Mouse (Mus musculus) midbrain, postnatal 0 days (tissue): ENCODE results near the gene Tmeff2. TPM values are rescaled to one million over a fixed set of nuclear protein-coding genes. Genes with fewer than 3 reads are reported as not detected.

Source experiments
- ATAC-seq: fragments of 200-750 bp; cut with Nextera tagmentation; 2 replicates; pipeline ENCODE4 v1.8.0; 2017; ENCODE audit warnings: moderate number of reproducible peaks, mild to moderate bottlenecking, moderate TSS enrichment, moderate library complexity; ENCODE audit not compliant: low FRiP score
- DNase-seq: peaks from one replicate; pipeline ENCODE4 v3.0.0-alpha.2; 2015; ENCODE audit warnings: low spot score
- H3K27ac ChIP-seq: fragments of 300-500 bp; sonication (generic); 2 replicates; pipeline ENCODE4 v1.5.1; 2014; ENCODE audit warnings: low read depth, mild to moderate bottlenecking, low read length, mixed read lengths
- H3K27me3 ChIP-seq: fragments of 300-500 bp; sonication (generic); 2 replicates; pipeline ENCODE4 v1.6.1; 2014; ENCODE audit warnings: low read length, control low read depth, mixed read lengths; ENCODE audit not compliant: insufficient read depth
- H3K36me3 ChIP-seq: fragments of 300-500 bp; sonication (generic); 2 replicates; pipeline ENCODE4 v1.6.1; 2014; ENCODE audit warnings: low read length, control low read depth, mixed read lengths; ENCODE audit not compliant: insufficient read depth
- H3K4me1 ChIP-seq: fragments of 300-500 bp; sonication (generic); 2 replicates; pipeline ENCODE4 v1.6.1; 2014; ENCODE audit warnings: mild to moderate bottlenecking, control low read depth, antibody characterized with exemption, low read length, mixed read lengths; ENCODE audit not compliant: insufficient read depth
- H3K4me2 ChIP-seq: fragments of 300-500 bp; sonication (generic); 2 replicates; pipeline ENCODE4 v1.6.1; 2014; ENCODE audit warnings: low read depth, mild to moderate bottlenecking, low read length, mixed read lengths; ENCODE audit not compliant: poor library complexity, severe bottlenecking
- H3K4me3 ChIP-seq: fragments of 300-500 bp; sonication (generic); 2 replicates; pipeline ENCODE4 v1.5.1; 2014; ENCODE audit warnings: low read depth, mild to moderate bottlenecking, low read length, moderate library complexity
- H3K9ac ChIP-seq: fragments of 300-500 bp; sonication (generic); replicated peaks from 2 replicates; pipeline ENCODE4 v1.6.1; 2014; ENCODE audit warnings: mild to moderate bottlenecking, low read length, moderate library complexity, mixed read lengths; ENCODE audit not compliant: poor library complexity, severe bottlenecking
- H3K9me3 ChIP-seq: fragments of 300-500 bp; sonication (generic); 2 replicates; pipeline ENCODE4 v1.6.1; 2016; ENCODE audit warnings: low read length, control low read depth
- CTCF ChIP-seq: IDR thresholded peaks from 2 replicates; pipeline ENCODE4 v1.5.1; 2016; ENCODE audit warnings: antibody characterized with exemption, mild to moderate bottlenecking
- WGBS: fragments of 180-500 bp; shearing (Covaris S2); extraction: QIAGEN DNeasy Blood & Tissue Kit; methylation state at CpG from one replicate; pipeline ENCODE4 v1.1.7; 2014; 5-methylcytosine and 5-hydroxymethylcytosine counted together
- polyA plus RNA-seq: library from polyadenylated mRNA; unstranded; fragments of >200 nt; fragmentation: Nextera tagmentation; extraction: Ambion mirVana; gene quantifications from 2 replicates; pipeline ENCODE4 v1.2.1, GENCODE M21; 2015
- total RNA-seq: library from RNA; depleted of rRNA; stranded (reverse); fragments of >200 nt; gene quantifications from 2 replicates; pipeline ENCODE4 v1.2.3, GENCODE M21; 2014

Gene Tmeff2
- total and polyA plus RNA-seq, 2 experiments from 2014 or later, result 49.3 to 80.1 TPM

- TF ChIP-seq CTCF, result no peak
- H3K4me3 ChIP-seq, result no peak overlapping the region
- H3K27me3 ChIP-seq, result no peaks in the 10 kb centered on the region
- ATAC-seq, result no peak
- no peak for DNase-seq
- 40% methylated on average over 10 of the region's 10 CpGs for WGBS
- no peak overlapping the region for H3K27ac ChIP-seq
- H3K36me3 ChIP-seq, result no peaks in the 10 kb centered on the region
- H3K4me2 ChIP-seq, result no peak overlapping the region
- H3K9ac ChIP-seq, result no peak overlapping the region
- no peaks in the 10 kb centered on the region for H3K4me1 ChIP-seq
- H3K9me3 ChIP-seq, result no peaks in the 10 kb centered on the region
Observed at GRCm38 (mm10) chr1:51125671-51126424, 225.4 kb downstream of the Tmeff2 start.

GRCm38 (mm10) chr1:51126425-51126765, 225.9 kb downstream of the Tmeff2 start:
- H3K4me2 ChIP-seq, result no peak overlapping the region
- H3K27me3 ChIP-seq, result no peaks in the 10 kb centered on the region
- no peak for ATAC-seq
- no peaks in the 10 kb centered on the region for H3K36me3 ChIP-seq
- no peaks in the 10 kb centered on the region for H3K4me1 ChIP-seq
- H3K9me3 ChIP-seq, result no peaks in the 10 kb centered on the region
- no peak overlapping the region for H3K27ac ChIP-seq
- no peak overlapping the region for H3K9ac ChIP-seq
- WGBS, result 50% methylated on average over 5 of the region's 5 CpGs
- no peak for DNase-seq
- TF ChIP-seq CTCF, result no peak
- no peak overlapping the region for H3K4me3 ChIP-seq

DNA sequence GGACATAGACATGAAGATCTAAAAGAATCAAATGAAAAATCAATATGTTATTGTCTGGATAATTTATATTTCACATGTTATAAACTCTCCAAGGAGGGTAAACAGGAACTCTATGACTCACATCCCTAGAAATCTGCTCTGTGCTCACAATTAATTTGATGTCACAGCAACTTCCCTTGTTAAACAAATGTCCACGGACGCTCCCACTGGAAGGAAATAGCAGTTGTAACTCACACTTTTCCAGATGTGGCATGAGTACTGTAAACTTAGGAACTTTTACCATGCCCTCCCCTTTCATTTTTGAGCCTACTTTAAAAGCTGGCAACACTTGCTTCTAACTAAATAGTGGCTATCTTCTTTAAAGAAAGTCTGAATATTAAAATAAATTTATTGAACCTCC, 236.3 kb downstream of the Tmeff2 start:
- 83% methylated on average over 2 of the region's 2 CpGs for WGBS
- Histone ChIP-seq H3K27me3 (no peaks in the 10 kb centered on the region), H3K9ac (no peak overlapping the region), H3K27ac (no peak overlapping the region), H3K9me3 (no peaks in the 10 kb centered on the region), H3K36me3 (no peaks in the 10 kb centered on the region), H3K4me2 (no peak overlapping the region), H3K4me1 (no peaks in the 10 kb centered on the region), H3K4me3 (no peak overlapping the region)
- ATAC-seq, result no peak
- DNase-seq, result no peak
- no peak for TF ChIP-seq CTCF

DNA sequence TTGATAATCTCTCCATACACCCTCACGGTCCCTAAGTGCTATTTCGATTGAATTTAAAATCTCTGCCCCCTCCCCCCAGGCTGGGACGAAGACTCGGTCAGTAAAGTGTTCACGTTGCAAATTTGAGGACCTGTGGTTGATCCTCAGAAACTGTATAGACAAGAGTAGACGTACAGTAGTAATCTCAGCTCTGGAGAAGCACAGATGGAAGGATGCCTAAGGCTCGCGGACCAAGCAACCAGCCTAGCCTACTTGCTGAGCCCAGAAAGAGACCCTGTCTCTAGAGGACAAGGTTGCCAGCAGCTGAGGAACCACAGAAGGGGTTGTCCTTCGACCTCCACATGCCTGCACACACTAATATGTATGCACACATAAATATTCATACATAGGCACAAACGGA, 239.2 kb downstream of the Tmeff2 start:
- Histone ChIP-seq H3K9ac (no peak overlapping the region), H3K27ac (no peak overlapping the region), H3K9me3 (no peaks in the 10 kb centered on the region), H3K27me3 (no peaks in the 10 kb centered on the region), H3K4me2 (no peak overlapping the region), H3K4me1 (no peaks in the 10 kb centered on the region), H3K36me3 (no peaks in the 10 kb centered on the region), H3K4me3 (no peak overlapping the region)
- ATAC-seq (no peak), DNase-seq (no peak)
- WGBS, result 79% methylated on average over 10 of the region's 10 CpGs
- no peak for TF ChIP-seq CTCF

- DNase-seq, result no peak
- Histone ChIP-seq H3K27ac (no peak overlapping the region), H3K27me3 (no peaks in the 10 kb centered on the region), H3K36me3 (no peaks in the 10 kb centered on the region), H3K9me3 (no peaks in the 10 kb centered on the region), H3K4me3 (no peak overlapping the region), H3K9ac (no peak overlapping the region), H3K4me1 (no peaks in the 10 kb centered on the region), H3K4me2 (no peak overlapping the region)
- TF ChIP-seq CTCF, result no peak
- 92% methylated on average over 1 of the region's 1 CpGs for WGBS
- ATAC-seq, result no peak
Observed at GRCm38 (mm10) chr1:51141381-51141780, 240.9 kb downstream of the Tmeff2 start.

GRCm38 (mm10) chr1:51142729-51143128, 242.3 kb downstream of the Tmeff2 start:
- no peaks in the 10 kb centered on the region for H3K4me1 ChIP-seq
- TF ChIP-seq CTCF, result no peak
- no peak overlapping the region for H3K4me2 ChIP-seq
- no peak overlapping the region for H3K4me3 ChIP-seq
- no peak for ATAC-seq
- WGBS, result 90% methylated on average over 3 of the region's 3 CpGs
- no peaks in the 10 kb centered on the region for H3K27me3 ChIP-seq
- H3K27ac ChIP-seq, result no peak overlapping the region
- H3K9ac ChIP-seq, result no peak overlapping the region
- DNase-seq, result no peak
- no peaks in the 10 kb centered on the region for H3K36me3 ChIP-seq
- no peaks in the 10 kb centered on the region for H3K9me3 ChIP-seq
